Mouse (Mus musculus) gonadal fat pad, adult 2 months (tissue): ENCODE data around the gene Spib. TPM values are rescaled to one million over a fixed set of nuclear protein-coding genes. Genes with fewer than 3 reads are reported as not detected.

Experiments used
- DNase-seq: peaks from one replicate; pipeline ENCODE4 v3.0.0-alpha.2; 2012; ENCODE audit warnings: low read depth
- polyA plus RNA-seq: library from polyadenylated mRNA; depleted of rRNA; stranded (reverse); fragments of >200 nt; gene quantifications from 2 replicates; pipeline ENCODE4 v1.2.3, GENCODE M21; 2012

The Spib gene
- polyA plus RNA-seq, 1 experiment = 0.97 TPM

DNA sequence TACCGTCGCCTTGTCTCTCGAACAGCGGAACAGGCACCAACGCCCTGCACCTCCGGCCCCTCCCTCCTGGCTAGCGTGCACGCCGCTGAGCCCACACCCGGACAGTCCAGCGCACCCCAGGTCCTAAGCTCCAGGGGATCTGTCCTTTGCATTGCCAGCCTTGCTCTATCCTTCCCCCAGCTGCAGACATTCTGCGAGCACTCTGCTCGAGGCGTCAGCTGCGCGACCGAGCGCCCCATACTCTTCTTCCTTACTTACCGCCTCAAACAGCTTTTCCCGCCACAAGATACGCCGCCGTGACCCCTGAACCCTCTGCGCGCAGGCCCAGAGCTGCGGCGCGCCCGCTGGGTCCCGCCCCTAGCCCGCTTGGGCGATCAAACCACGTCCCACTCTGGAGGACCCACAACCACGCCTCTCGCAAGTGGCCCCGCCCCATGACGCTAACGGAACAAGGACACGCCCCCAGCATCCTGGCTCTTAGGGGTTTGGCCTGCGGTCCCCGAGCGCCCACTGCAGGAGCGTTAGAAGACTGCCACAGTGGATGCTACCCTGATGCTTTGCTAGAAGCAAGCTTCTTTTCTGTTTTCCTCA is 16.7 kb upstream of the Spib start, which contains the start of gene Pold1:
TSS of gene Pold1 (minus strand) at position 353 of the 591 bp plus-strand sequence.
- DNase-seq = peak; percentile 51

DNA sequence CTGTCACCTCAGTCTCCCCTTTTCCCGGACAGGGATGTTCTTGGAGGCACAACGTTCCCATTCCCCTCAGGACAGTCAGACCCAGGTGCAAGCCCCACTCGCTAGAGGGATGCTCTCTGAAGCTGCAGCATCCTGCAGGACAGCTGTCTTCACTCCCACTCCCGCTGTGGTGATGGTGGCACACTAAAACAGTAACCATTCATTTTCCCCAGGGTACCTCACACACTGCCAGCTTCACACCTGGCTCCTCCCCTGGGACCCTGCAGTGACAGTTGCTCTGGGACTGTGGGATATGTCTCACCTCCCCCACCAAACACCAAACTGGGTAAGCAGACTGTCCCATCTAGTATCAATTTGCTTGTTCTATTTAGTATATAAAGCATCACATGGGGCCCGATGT is 15.9 kb upstream of the Spib start:
- no peak for DNase-seq

DNA sequence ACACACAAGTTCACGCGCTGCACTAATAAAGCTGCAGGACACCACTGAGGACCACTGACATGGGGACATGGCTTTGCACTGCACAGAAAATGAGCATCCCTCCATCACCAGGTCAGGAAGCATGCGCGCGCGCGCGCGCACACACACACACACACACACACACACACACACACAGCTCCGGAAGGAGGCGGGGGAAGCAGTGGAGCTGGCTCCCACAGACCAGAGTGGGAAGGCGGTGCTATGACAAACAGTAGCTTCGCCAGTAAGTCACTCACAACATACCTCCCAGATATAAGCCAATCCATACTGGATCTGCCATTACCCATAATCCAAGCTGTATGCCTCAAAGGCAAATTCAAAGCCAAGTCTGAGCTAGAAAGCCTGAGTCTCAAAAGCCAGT is 15.2 kb upstream of the Spib start:
- DNase-seq = no peak

DNA sequence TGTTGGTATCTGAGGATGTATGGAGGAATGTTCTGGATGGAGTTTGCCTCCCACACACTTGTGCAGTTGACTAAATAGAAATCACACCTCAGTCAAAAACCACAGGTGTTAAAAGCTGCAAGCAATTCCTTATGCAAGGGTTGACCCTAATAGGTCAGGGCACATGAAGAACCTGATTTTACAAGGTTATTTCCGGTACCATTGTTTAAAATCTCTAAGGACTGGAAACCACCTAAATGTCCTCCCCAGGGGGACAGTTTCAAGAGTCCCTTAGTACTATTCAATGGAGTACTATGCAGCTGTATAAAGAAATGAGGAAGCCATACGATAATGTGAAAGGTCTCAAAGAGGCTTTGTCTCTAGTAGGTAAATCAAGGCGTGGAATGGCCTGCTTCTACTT is 14.4 kb upstream of the Spib start:
- no peak for DNase-seq

DNA sequence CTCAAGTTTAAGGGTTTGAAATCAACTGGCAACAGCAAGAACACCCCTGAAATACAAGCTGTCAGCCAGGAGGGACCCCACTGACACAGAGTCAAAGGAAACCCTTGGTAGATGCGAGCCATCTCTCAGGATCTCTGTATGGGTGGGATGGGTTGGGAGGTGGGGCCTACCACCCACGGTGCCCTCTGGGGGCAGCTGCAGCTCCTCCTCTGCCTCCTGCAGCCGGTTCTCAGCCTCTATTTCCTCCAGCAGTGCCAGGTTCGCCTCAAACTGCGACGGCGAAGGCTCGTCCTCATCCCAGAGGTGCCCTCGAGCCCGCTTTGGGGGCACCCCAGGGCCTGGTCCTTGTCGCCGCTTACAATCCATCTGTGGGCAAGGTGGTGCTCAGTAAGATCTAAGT is 11.2 kb upstream of the Spib start:
- no peak for DNase-seq

DNA sequence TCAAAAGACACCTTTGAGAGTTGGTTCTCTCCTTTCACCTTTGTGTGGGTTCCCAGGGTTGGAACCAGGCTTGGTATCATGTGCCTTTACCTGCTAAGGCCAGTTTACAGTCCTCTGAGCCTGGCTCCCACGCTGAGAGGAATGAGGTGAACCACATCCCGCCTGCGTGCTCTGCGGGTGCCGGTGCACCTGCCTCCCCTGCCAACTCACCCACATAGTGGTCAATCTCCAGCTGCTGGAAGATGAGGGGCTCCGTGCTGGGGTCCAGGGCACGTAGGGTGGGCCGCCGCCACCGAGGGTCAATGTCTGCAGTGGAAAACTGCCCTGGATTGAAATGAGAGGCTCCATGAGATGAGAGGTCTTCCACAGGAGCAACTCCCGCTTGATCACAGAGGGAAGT is 10.7 kb upstream of the Spib start:
- DNase-seq = no peak

DNA sequence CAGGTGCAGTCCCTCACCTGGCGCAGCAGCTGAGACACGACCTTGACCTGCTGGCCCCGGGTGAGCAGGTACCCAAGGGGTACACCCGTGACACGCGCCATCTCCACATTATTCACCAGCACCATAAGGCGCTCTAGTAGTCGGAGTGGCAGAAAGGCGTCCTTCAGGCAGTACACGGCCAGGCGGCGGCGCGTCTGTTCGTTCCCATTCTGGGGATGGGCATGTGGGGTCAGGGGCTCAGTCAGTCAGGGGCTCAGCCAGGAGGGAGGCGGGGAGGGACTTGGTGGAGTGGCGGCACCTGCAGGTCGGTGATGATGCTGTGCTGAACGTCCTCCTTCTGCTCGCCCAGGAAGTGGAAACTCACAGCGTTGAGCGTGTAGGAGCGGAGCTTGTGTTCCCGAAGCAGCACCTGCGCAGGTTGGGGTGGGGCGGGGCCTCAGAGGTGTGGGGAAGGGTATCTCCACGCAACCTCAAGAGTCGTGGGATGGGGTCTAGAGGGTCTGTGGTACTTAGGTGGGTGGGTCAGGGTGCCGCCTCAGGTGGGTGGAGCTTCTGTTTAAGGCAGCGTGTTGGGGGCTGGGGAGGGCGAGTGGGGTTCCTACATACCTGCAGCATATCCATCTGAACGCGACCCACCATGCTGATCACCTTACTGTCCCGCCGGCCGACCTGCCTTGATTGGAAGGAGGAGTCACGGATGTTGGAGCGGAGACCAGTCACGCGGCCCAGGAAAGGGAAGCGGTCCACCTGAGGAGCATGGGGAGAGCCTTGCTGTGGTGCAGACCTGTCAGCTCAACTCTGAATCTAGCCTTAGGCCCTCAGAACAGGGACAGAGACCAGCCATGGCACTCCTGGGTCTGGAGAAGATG is 7.1 kb upstream of the Spib start:
- DNase-seq = no peak

DNA sequence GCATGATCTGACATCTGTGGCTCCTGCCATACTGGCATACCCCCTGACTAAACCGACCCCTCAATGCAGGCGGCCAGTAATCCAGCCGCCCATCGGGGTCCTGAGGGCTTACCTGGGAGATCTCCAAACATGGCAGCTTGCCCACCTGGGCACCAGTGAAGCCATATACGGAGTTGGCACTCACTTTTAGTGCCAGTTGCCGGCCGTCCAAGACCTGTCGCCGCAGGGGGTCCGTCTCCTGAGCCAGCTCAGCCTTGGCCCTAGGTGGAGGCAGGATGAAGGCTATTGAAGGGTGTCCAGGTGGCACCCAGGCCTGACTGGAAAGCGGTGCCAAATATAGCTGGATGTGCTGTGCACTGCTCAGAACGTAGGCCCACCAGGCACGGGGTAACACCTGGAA is 5.6 kb upstream of the Spib start:
- DNase-seq = no peak

DNA sequence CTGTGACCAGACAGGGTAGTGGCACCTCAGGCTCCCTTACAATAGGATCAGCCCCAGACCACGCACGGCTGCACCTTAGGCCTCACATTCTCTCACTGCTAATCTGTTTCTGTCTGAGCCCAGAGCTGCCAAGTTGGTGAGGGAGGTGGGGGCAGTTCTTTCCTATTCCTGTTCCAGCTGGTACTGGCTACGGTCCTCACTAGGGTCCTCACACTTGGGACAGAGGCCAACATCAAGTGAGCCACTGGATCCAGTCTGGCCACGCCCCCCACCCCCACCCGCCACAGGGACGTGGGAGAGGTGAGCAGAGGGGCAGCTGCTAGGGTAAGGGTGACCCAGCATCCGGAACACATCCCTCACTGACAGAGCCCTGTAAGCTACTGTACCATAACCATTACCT is 5.1 kb upstream of the Spib start:
- no peak for DNase-seq

DNA sequence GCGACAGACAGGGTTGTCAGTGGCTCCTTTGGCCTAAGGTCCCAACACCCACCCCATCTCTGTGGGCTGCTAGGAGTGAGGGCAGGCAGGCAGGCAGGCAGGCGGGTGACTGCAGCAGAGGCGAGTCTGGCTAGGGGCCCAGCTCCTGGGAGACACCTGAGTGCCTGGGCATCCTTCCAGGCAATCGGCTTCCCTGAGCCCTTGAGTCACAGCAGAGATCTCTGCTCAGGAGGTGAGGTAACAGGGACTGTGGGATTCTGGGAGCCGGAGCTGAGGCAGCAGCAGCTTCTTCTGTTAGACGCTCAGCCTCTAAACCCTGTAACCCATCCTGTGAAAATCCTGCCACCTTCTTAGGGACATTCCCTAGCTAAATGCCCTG is 4.7 kb upstream of the Spib start:
- DNase-seq = peak; percentile 70

DNA sequence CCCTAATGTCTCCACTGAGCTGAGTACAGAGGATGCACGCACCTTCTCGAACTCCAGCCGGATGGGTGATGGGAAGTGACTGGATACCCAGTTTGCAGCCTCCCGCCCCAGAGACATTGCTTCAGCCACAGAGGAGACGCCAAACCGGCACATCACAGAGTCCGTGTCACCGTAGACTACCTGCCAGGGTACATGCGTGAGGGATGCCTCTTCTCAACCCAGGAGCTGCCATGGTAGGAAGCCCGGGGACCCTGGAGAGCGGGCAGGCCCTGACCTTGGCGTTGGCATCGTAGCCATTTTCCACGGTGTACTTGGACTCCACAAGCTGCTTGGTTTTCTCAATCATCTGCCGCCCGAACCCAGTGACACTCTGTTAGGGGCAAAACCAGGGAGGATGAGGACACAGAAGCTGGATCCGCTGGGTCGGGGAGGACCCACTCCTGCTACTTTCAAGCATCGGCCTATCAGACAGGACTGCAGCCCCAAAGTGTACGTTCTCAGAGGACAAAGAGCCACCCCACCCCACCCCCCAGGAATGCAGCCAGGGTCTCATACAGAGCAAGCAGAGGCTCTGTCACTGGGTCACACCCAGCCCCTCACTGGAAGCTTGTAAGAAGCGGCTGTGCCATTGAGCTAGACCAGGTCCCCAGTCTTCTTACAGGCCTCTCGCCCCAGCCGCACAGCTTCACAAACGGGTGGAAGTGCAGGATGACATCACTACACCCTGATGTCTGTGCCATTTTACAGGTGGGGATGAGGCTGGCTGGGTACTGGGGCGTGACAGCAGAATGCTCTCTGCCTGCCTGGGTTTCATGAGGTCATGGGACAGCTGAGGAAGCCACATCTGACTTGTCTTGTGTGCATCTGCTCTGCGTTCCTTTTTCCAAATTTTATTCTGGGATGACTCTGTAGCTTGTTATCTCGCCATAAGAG is 4.1 kb upstream of the Spib start:
- DNase-seq = no peak

DNA sequence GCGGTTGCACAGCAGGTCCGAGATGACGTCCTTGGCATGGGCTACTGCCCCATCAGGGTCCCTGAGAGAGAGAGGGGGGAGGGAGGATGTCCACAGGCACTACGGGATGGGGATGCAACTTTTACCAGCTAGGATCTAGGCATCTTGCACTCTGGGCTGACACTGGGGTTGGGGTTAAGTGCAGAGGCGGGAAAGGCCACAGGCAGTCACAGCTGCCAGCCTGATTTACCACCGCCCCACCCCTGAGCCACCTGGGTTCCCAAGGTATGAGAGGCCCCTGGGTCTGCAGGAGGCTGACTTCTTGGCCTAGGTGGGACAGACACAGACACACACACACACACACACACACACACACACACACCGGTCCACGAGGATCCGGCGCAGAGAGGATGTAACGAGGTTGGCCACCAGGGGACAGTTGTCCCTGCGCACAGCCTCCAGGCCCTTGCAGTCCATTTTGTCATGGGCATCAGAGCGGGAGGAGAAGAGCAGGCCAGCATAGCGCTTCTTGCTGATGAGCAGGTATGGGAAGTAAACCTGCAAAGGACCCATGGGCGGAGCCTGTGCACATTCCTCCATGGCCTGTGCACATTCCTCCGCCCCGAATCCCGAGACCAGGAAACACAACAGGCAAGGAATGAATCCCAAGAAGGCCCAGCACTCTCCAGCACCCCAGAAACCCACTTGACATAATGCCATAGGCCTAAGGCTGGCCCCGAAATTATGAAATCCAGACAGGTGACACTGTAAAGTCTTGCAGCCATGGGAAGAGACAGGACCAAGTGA is 3.0 kb upstream of the Spib start:
- DNase-seq = no peak

DNA sequence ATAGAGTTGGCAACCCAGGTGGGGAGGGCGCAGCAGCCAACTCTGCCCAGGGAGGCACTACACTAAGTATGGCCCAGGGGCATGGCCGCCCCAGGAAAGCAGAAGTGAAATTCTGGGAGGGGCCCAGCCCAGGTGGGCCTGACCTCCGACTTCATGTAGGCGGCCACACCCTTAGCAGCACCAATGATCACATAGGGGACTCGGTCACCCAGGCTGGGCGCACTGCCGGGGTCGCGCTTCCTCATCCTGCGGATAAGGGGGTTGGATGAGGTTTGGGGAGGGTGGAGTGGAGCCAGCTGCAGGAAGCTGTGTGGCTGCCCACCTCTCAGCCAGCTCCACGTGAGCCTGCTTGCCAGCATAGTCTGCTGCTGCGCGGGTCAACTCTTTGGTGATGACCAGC is 2.4 kb upstream of the Spib start:
- DNase-seq = no peak

DNA sequence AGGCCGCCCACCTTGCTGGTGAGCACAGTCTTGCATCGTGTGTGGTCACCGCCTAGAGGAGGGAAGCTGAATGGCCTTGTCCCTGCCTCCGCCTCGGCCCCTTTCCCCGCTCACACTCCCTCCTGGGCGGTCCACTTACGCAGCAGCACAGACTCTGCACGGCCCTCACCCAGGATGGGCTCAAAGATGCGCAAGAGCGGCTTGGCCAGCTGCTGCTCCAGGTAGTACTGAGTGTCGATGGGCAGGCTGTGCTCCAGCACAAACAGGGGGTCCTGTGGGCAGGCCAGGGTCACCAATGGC is 1.8 kb upstream of the Spib start:
- no peak for DNase-seq

DNA sequence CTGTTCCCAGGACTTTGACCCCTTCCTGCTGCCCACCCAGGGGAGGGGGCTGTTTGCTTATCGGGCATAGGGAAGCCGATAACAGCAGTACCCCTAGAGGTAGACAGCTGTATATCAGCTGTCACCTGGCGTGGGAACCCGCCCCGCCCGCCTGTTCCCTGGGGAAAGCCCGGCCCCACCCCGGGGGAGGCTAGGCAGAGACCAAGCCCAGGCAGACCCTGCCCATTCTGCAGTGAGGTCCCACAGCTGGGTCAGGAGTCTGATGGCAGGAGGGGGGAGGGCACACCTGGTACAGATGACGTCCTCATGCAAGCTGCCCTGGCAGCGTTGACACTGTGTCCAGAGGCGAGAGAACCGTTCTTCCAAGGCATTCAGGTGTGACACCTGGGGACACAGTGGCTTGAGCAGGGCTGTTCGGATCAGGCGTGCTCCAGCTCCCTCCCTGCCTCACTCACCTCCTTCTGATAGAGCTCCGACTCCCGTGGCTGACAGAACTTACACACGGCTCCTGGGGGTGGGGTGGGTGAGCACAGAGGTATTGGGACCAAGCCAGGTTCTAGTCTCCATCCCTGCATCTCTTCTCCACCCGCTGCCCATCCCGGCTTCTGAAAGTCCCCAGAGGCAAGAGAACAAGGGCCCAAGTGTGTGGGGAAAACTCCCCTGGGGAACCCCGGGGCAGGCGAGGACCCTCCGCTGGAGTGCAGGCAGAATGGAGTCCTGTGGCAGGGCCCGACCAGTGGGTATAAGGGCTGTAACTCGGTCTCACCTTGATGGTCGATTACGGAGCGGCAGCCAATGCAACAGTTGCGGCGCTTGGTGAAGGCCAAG is 1.3 kb upstream of the Spib start:
- no peak for DNase-seq

DNA sequence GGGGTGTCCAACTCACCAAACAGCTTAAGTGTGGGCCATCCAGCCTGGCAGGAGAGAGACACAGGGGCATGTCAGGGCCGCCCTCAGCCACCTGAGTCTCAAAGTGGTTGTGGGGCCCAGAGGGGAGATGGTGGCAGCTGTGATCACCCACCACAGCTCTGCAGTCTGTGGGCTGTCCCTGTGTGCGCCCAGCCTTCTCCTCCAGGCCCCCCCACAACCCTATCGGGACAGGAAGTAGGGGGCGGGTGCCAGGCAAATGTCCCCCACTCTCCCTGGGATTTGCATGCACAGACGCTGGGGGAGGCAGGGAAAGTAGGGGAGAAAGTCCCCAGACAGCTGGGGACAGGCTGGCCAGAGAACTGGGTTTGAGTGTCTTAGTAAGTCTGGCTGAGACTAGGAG is 664 bp downstream of the Spib start:
- DNase-seq = no peak

DNA sequence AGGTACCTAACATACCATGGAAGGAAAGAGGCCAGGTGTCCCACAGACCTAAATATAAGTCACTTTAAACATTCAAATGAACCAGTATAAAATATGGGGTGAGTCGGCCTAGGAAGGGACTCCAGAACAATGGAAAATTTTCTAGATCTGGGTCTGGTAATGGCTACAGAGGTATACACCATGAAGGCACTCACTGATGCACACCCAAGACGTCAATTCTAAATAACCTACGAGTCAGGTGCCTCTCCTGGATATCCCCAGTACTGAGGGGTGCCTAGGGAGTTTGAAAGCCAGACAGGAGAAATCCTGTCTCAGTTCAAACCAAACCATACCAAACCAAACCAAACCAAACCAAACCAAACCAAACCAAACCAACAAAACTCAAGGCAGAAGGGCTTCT is 1.4 kb downstream of the Spib start:
- DNase-seq = no peak

DNA sequence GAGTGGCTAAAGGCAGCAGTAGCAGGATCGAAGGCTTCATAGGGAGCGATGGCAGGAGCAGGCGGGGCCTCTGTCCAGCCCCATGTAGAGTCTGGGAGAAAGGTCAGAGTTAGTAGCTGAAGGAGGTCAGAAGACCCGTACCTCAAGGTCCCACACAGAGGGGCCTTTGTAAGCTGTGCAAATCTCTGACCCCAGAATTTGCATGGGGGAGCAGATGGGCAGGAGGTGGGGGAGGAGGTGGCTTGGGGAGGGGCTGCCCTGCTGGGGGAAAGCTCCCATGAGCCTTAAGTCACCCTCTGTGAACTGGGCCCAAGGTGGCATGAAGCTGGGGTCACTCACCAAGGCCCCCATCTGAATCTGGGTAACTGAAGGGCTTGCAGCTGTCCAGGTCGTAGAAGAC is 2.4 kb downstream of the Spib start:
- DNase-seq = no peak

DNA sequence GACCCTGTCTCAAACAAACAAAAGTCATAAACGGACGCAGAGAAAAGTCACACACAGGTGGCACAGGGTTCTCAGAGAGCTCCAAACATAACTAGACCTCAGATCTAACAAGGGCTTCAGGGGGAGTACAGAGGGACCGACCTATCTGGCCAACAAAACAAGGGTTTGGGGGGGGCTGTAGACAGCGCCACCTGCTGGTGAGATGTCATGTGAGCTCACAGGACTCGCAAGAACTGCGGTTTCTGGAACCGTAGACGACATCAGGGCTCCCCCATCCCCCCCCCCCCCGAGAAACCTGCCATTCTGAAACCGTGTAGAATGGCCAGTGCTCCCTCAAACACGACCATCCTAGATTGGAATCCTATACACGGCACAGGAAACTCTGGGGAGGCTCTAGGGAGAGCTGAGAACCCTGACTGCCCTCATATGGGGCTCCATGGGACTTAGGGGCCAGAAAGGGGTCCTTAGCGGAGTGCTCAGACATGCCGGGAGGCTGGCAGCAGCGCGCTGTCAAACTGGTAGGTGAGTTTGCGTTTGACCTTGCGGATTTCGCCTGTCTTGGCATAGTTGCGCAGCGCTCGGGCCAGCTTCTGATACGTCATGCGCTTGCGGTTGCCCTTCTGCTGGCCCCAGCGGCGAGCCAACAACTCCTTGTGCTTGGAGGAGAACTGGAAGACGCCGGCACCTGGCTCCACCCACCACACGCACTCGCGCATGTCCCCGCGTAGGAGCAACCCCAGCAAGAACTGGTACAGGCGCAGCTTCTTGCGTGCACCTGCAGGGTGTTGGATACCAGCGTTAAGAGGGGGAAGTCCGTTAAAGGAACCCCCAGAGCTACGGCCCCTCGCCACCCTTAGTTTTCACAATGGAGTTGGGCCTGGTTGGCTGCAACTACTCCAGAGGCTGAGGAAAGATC is 4.1 kb downstream of the Spib start:
- DNase-seq = no peak
